Mouse (Mus musculus) MEL (cell line): Measurements from ENCODE around the gene Ist1. TPM values are rescaled to one million over a fixed set of nuclear protein-coding genes. Genes with fewer than 3 reads are reported as not detected.

Experiments
- DNase-seq: peaks from one replicate; pipeline ENCODE4 v3.0.0; 2011; ENCODE audit warnings: low read depth, low spot score
- H3K27ac ChIP-seq: 2 replicates; pipeline ENCODE4 v1.5.1; 2012; ENCODE audit warnings: low read depth, mild to moderate bottlenecking, control low read depth, low read length, moderate library complexity; ENCODE audit not compliant: control insufficient read depth
- H3K27me3 ChIP-seq, 2 experiments: fragments of 150-350 bp in 1 of 2; sonication (generic) in 1 of 2; 2 replicates each; pipeline ENCODE4 v1.6.1; 2012; ENCODE audit warnings: low read length in 2 of 2, mild to moderate bottlenecking in 2 of 2, improper control_type of control experiment in 1 of 2, moderate library complexity in 1 of 2; ENCODE audit not compliant: insufficient read depth in 2 of 2, control insufficient read depth in 1 of 2
- H3K36me3 ChIP-seq, 2 experiments: 2 replicates each; pipeline ENCODE4 v1.6.1; 2012 to 2014; ENCODE audit warnings: low read length in 2 of 2, improper control_type of control experiment in 1 of 2, inconsistent platforms in 1 of 2, mild to moderate bottlenecking in 1 of 2; ENCODE audit not compliant: insufficient read depth in 2 of 2, control insufficient read depth in 1 of 2
- H3K4me1 ChIP-seq, 2 experiments: fragments of 150-350 bp in 1 of 2; sonication (generic) in 1 of 2; 2 replicates each; pipeline ENCODE4 v1.6.1; 2012; ENCODE audit warnings: low read length in 2 of 2, improper control_type of control experiment in 1 of 2, mild to moderate bottlenecking in 1 of 2; ENCODE audit not compliant: insufficient read depth in 2 of 2, control insufficient read depth in 1 of 2
- H3K4me3 ChIP-seq, 2 experiments: fragments of 150-350 bp in 1 of 2; sonication (generic) in 1 of 2; 2 replicates each; pipeline ENCODE4 v1.5.1; 2012; ENCODE audit warnings: low read depth in 2 of 2, low read length in 2 of 2, mild to moderate bottlenecking in 2 of 2, moderate library complexity in 2 of 2, control low read depth in 1 of 2, improper control_type of control experiment in 1 of 2; ENCODE audit not compliant: control insufficient read depth in 1 of 2, insufficient read depth in 1 of 2
- H3K79me2 ChIP-seq: 2 replicates; pipeline ENCODE4 v1.6.1; 2012; ENCODE audit warnings: mild to moderate bottlenecking, low read length, moderate library complexity; ENCODE audit not compliant: control insufficient read depth, poor library complexity, insufficient read depth
- H3K9ac ChIP-seq: 2 replicates; pipeline ENCODE4 v1.6.1; 2012; ENCODE audit warnings: low read depth, mild to moderate bottlenecking, control low read depth, low read length, moderate library complexity; ENCODE audit not compliant: control insufficient read depth, poor library complexity, severe bottlenecking
- H3K9me3 ChIP-seq: fragments of 150-350 bp; sonication (generic); replicated peaks from 2 replicates; pipeline ENCODE4 v1.6.1; 2012; ENCODE audit warnings: mild to moderate bottlenecking, low read length, improper control_type of control experiment, moderate library complexity; ENCODE audit not compliant: insufficient read depth
- BHLHE40 ChIP-seq: IDR thresholded peaks from 2 replicates; pipeline ENCODE4 v1.6.1; 2012; ENCODE audit warnings: low read depth, mild to moderate bottlenecking, inconsistent platforms, low read length, improper control_type of control experiment, borderline replicate concordance
- CHD2 ChIP-seq: IDR thresholded peaks from 2 replicates; pipeline ENCODE4 v1.6.1; 2011; ENCODE audit warnings: low read length, improper control_type of control experiment
- CTCF ChIP-seq, 3 experiments: IDR thresholded peaks in 2 of 3; conservative IDR thresholded peaks in 1 of 3; 2 replicates each; pipeline ENCODE4 v1.5.1; 2011 to 2012; ENCODE audit warnings: low read length in 3 of 3, low read depth in 2 of 3, mild to moderate bottlenecking in 2 of 3, improper control_type of control experiment in 1 of 3, inconsistent platforms in 1 of 3, mixed read lengths in 1 of 3, moderate library complexity in 1 of 3; ENCODE audit not compliant: control insufficient read depth in 1 of 3, insufficient read depth in 1 of 3, poor library complexity in 1 of 3, severe bottlenecking in 1 of 3
- ELF1 ChIP-seq: IDR thresholded peaks from 2 replicates; pipeline ENCODE4 v1.6.1; 2014; ENCODE audit warnings: low read depth, mild to moderate bottlenecking, inconsistent platforms, low read length, improper control_type of control experiment, moderate library complexity
- EP300 ChIP-seq, 2 experiments: IDR thresholded peaks; 2 replicates each; pipeline ENCODE4 v1.6.1; 2011; ENCODE audit warnings: improper control_type of control experiment in 2 of 2, low read length in 2 of 2, low read depth in 1 of 2, mild to moderate bottlenecking in 1 of 2
- ETS1 ChIP-seq: IDR thresholded peaks from 2 replicates; pipeline ENCODE4 v1.6.1; 2012; ENCODE audit warnings: low read depth, mild to moderate bottlenecking, inconsistent platforms, low read length, improper control_type of control experiment, moderate library complexity
- GABPA ChIP-seq: IDR thresholded peaks from 2 replicates; pipeline ENCODE4 v1.6.1; 2012; ENCODE audit warnings: low read depth, mild to moderate bottlenecking, inconsistent platforms, low read length, improper control_type of control experiment, moderate library complexity
- GATA1 ChIP-seq: IDR thresholded peaks from 2 replicates; pipeline ENCODE4 v1.6.1; 2011; ENCODE audit warnings: low read depth, low read length, improper control_type of control experiment
- HCFC1 ChIP-seq: IDR thresholded peaks from 2 replicates; pipeline ENCODE4 v1.6.1; 2012; ENCODE audit warnings: low read depth, mild to moderate bottlenecking, inconsistent platforms, low read length, improper control_type of control experiment, moderate library complexity
- JUND ChIP-seq: IDR thresholded peaks from 2 replicates; pipeline ENCODE4 v1.6.1; 2011; ENCODE audit warnings: low read depth, mild to moderate bottlenecking, improper control_type of control experiment, low read length
- MAX ChIP-seq: IDR thresholded peaks from 2 replicates; pipeline ENCODE4 v1.6.1; 2011; ENCODE audit warnings: low read length, improper control_type of control experiment
- MEF2A ChIP-seq: IDR thresholded peaks from 2 replicates; pipeline ENCODE4 v1.6.1; 2014; ENCODE audit warnings: low read depth, mild to moderate bottlenecking, inconsistent platforms, low read length, improper control_type of control experiment; ENCODE audit not compliant: poor library complexity, insufficient replicate concordance, severe bottlenecking; ENCODE audit errors: extremely low read depth
- MYB ChIP-seq: IDR thresholded peaks from 2 replicates; pipeline ENCODE4 v1.6.1; 2011; ENCODE audit warnings: mild to moderate bottlenecking, low read depth, low read length, improper control_type of control experiment
- MYC ChIP-seq: IDR thresholded peaks from 2 replicates; pipeline ENCODE4 v1.6.1; 2011; ENCODE audit warnings: low read depth, mild to moderate bottlenecking, low read length, improper control_type of control experiment, moderate library complexity
- NELFE ChIP-seq: IDR thresholded peaks from 2 replicates; pipeline ENCODE4 v1.6.1; 2011; ENCODE audit warnings: low read depth, low read length, improper control_type of control experiment
- POLR2A ChIP-seq, 2 experiments: IDR thresholded peaks; 2 replicates each; pipeline ENCODE4 v1.6.1; 2011 to 2012; ENCODE audit warnings: low read length in 2 of 2, mild to moderate bottlenecking in 2 of 2, control low read depth in 1 of 2, improper control_type of control experiment in 1 of 2, low read depth in 1 of 2, moderate library complexity in 1 of 2; ENCODE audit not compliant: control insufficient read depth in 1 of 2, insufficient read depth in 1 of 2, poor library complexity in 1 of 2
- RAD21 ChIP-seq: IDR thresholded peaks from 2 replicates; pipeline ENCODE4 v1.6.1; 2011; ENCODE audit warnings: mild to moderate bottlenecking, low read depth, low read length, improper control_type of control experiment
- SIN3A ChIP-seq: IDR thresholded peaks from 2 replicates; pipeline ENCODE4 v1.6.1; 2012; ENCODE audit warnings: low read length, improper control_type of control experiment, inconsistent platforms
- TAL1 ChIP-seq: IDR thresholded peaks from 2 replicates; pipeline ENCODE4 v1.6.1; 2012; ENCODE audit warnings: mild to moderate bottlenecking, inconsistent platforms, low read length, moderate library complexity, mixed read lengths
- TCF12 ChIP-seq: IDR thresholded peaks from 2 replicates; pipeline ENCODE4 v1.6.1; 2014; ENCODE audit warnings: low read depth, mild to moderate bottlenecking, inconsistent platforms, low read length, improper control_type of control experiment, moderate library complexity
- UBTF ChIP-seq: IDR thresholded peaks from 2 replicates; pipeline ENCODE4 v1.6.1; 2012; ENCODE audit warnings: low read depth, mild to moderate bottlenecking, inconsistent platforms, low read length, improper control_type of control experiment, moderate library complexity, borderline replicate concordance; ENCODE audit not compliant: insufficient read depth
- USF1 ChIP-seq: IDR thresholded peaks from 2 replicates; pipeline ENCODE4 v1.6.1; 2014; ENCODE audit warnings: low read depth, mild to moderate bottlenecking, inconsistent platforms, low read length, improper control_type of control experiment, moderate library complexity
- ZMIZ1 ChIP-seq: IDR thresholded peaks from 2 replicates; pipeline ENCODE4 v1.6.1; 2012; ENCODE audit warnings: low read depth, mild to moderate bottlenecking, inconsistent platforms, low read length, improper control_type of control experiment, moderate library complexity
- ZNF384 ChIP-seq: IDR thresholded peaks from 2 replicates; pipeline ENCODE4 v1.6.1; 2012; ENCODE audit warnings: low read depth, mild to moderate bottlenecking, inconsistent platforms, low read length, improper control_type of control experiment
- polyA plus RNA-seq, 2 experiments: library from polyadenylated mRNA; stranded (reverse) in 1 of 2; unstranded in 1 of 2; fragments of >175 nt in 1 of 2; fragments of >200 nt in 1 of 2; gene quantifications; 2 replicates each; pipeline versions ENCODE4 v1.2.1 to v1.2.4; 2012; ENCODE audit warnings: low replicate concordance in 2 of 2, low read depth in 1 of 2; ENCODE audit not compliant: insufficient read length in 2 of 2, insufficient read depth in 1 of 2, missing spikeins in 1 of 2
- total RNA-seq: library from RNA; depleted of rRNA; stranded (reverse); fragments of 300-350 nt; gene quantifications from 2 replicates; pipeline ENCODE4 v1.2.3, GENCODE M21; 2012

The Ist1 gene
- total and polyA plus RNA-seq, 3 experiments = 33.1 to 126 (median 50.4) TPM

- no peaks in the 10 kb centered on the region; a peak in 2 of 4 replicates for H3K36me3 ChIP-seq
- H3K4me3 ChIP-seq = peak overlapping the region; percentile 74 to 81
- peaks cover 4% of the 10 kb centered on the region in 2 experiments; a peak in 3 of 4 replicates for H3K4me1 ChIP-seq
- no peak for DNase-seq
- peaks cover 11% of the 10 kb centered on the region for H3K79me2 ChIP-seq
- H3K9me3 ChIP-seq = no peaks in the 10 kb centered on the region
- H3K9ac ChIP-seq = peak overlapping the region; percentile 85
- TF ChIP-seq MYB (no peak), BHLHE40 (no peak), MEF2A (no peak), CHD2 (no peak), GABPA (no peak), NELFE (no peak), MYC (no peak), ELF1 (no peak), ZNF384 (no peak), ETS1 (no peak), USF1 (no peak), UBTF (no peak), HCFC1 (no peak), JUND (no peak), EP300 (IDR thresholded peaks at IDR 0.05; ENCODE audit: low read depth in 1 of 2, low read length in 2 of 2) (no peak), TCF12 (no peak)
- H3K27me3 ChIP-seq = no peaks in the 10 kb centered on the region
- H3K27ac ChIP-seq = no peak overlapping the region
These were observed 43.8 kb upstream of the Ist1 start for GRCm38 (mm10) chr8:109736819-109737218.

GRCm38 (mm10) chr8:109734018-109734417 is 41.0 kb upstream of the Ist1 start:
- TF ChIP-seq POLR2A (IDR thresholded peaks at IDR 0.05; ENCODE audit: control insufficient read depth in 1 of 2, insufficient read depth in 1 of 2, low read depth in 1 of 2, low read length in 2 of 2, poor library complexity in 1 of 2) (no peak), ZNF384 (no peak), NELFE (no peak), SIN3A (no peak), USF1 (no peak), CTCF (IDR thresholded peaks at IDR 0.05 in 2 of 3, conservative IDR thresholded peaks at IDR 0.05 in 1 of 3; ENCODE audit: control insufficient read depth in 1 of 3, insufficient read depth in 1 of 3, low read depth in 2 of 3, low read length in 3 of 3, poor library complexity in 1 of 3, severe bottlenecking in 1 of 3) (no peak), GATA1 (no peak), ZMIZ1 (no peak), TAL1 (no peak), RAD21 (no peak), MAX (no peak), MYB (no peak)
- no peak overlapping the region for H3K27ac ChIP-seq
- H3K27me3 ChIP-seq = no peaks in the 10 kb centered on the region
- no peak for DNase-seq
- H3K9me3 ChIP-seq = no peaks in the 10 kb centered on the region
- no peaks in the 10 kb centered on the region; a peak in 2 of 4 replicates for H3K36me3 ChIP-seq
- H3K9ac ChIP-seq = no peak overlapping the region
- H3K4me3 ChIP-seq = no peak overlapping the region
- peaks cover 4% of the 10 kb centered on the region in 2 experiments; a peak in 3 of 4 replicates for H3K4me1 ChIP-seq
- H3K79me2 ChIP-seq = peaks cover 11% of the 10 kb centered on the region
